Mouse (Mus musculus): ENCODE results near the gene Nfat5. TPM values are rescaled to one million over a fixed set of nuclear protein-coding genes. Genes with fewer than 3 reads are reported as not detected.
A peak's percentile ranks its signal among the peaks of the same experiment; 100 is the strongest.

Nfat5 gene
- polyA plus RNA-seq, 1 experiment, result 42.7 TPM

DNA sequence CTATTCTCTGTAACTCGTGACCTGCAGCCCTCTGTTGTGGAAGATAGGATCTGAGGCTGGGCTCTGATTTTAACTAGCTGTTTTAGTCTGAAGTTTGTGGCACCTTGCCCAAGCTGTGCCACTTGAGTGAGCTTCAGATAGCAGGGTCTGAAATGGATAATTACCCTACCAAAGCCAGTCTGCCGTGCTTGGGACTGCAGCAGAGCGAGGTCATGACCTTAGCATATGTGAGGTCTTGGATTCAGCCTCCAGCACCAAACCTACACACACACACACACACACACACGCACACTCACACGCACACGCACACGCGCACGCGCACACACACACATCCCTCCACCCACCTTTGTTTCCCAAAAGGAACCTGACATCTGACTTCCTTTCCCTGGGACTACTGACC lies 27.5 kb upstream of the Nfat5 start:
- DNase-seq (ENCODE audit: low read depth), result peak; percentile 70
- TF ChIP-seq CTCF (IDR thresholded peaks at IDR 0.05; ENCODE audit: borderline replicate concordance, extremely low read depth, insufficient read depth, insufficient read length) (no peak), POLR2A (IDR thresholded peaks at IDR 0.05; ENCODE audit: borderline replicate concordance, extremely low read depth, insufficient read depth, insufficient read length, poor library complexity, severe bottlenecking) (no peak)

DNA sequence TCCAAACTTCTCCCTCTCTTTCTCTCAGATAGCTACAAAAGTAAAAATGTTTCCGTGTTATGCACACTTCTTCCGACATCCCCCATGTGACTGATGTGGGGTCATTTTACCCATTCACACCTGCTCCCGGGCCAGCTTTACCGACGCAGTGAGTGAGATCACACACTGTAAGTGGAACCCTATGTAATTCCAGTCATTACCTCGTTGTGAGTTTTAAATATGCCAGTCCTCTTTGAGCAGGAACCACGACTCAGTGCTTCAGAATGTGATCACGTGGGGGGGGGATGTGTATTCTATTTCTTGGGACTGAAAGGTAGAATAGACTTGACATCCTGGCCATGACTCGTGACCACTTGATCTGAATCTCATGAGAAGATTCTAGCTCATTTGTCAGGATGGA lies 24.8 kb upstream of the Nfat5 start:
- TF ChIP-seq CTCF (IDR thresholded peaks at IDR 0.05; ENCODE audit: borderline replicate concordance, extremely low read depth, insufficient read depth, insufficient read length), result no peak
- no peak for TF ChIP-seq POLR2A (IDR thresholded peaks at IDR 0.05; ENCODE audit: borderline replicate concordance, extremely low read depth, insufficient read depth, insufficient read length, poor library complexity, severe bottlenecking)
- no peak for DNase-seq (ENCODE audit: low read depth)

DNA sequence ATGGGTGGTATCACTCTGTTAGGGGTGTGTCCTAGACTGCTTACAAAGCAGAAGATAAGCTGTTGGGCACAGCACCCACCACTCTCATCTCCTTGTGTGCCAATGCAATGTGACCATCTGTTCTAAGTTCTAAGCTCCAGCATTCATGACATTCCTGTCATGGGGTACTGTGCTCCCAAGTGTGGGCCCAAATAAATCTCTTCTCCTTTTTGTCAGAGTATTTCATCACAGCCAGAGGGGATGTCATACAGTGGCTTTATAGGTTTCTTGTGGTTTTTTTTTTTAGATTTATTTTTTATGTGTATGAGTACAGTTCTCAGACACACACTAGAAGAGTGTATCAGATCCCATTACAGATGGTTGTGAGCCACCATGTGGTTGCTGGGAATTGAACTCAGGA lies 24.1 kb upstream of the Nfat5 start:
- no peak for DNase-seq (ENCODE audit: low read depth)
- no peak for TF ChIP-seq POLR2A (IDR thresholded peaks at IDR 0.05; ENCODE audit: borderline replicate concordance, extremely low read depth, insufficient read depth, insufficient read length, poor library complexity, severe bottlenecking)
- no peak for TF ChIP-seq CTCF (IDR thresholded peaks at IDR 0.05; ENCODE audit: borderline replicate concordance, extremely low read depth, insufficient read depth, insufficient read length)

DNA sequence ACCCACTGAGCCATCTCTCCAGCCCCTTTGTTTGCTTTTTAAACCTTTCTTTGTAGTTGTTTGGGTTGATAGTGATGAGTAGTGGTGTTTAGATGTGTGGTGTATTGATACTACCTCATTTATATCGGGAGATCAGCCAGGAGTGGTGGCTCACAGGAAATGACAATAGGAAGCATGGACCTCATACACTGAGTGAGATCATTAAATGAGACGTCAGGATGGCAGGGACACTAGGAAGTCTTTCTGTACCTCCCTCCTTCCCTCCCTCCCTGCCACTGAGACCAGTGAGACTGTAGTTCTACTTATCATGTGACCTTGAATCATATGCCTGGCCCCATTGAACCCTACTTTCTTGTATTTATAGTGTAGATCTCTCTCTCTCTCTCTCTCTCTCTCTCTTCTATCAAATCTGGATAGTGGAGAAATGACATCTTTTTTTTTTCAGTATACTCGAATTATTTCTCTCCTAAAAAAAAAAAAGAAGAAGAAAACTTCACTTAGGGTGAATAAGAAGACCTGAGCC lies 23.6 kb upstream of the Nfat5 start:
- DNase-seq (ENCODE audit: low read depth), result no peak
- TF ChIP-seq POLR2A (IDR thresholded peaks at IDR 0.05; ENCODE audit: borderline replicate concordance, extremely low read depth, insufficient read depth, insufficient read length, poor library complexity, severe bottlenecking) (no peak), CTCF (IDR thresholded peaks at IDR 0.05; ENCODE audit: borderline replicate concordance, extremely low read depth, insufficient read depth, insufficient read length) (no peak)

DNA sequence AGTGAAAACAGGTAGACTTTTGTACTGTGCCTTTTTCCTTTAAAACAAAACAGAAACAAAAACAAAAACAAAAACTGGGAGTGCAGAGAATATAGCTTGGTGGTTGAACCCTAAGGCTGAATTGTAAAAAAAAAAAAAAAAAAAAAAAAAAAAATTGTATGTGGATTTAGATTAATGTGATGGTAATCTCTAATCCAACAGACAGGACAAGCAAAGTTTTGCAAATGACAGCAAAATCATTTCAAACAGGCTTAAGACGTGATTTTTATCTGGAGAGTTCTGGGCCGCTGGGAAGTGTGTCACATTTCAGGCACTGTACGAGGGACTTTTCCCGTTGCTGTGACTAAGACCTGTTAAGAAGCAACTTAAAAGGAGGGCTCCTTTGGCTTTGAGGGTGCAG lies 23.0 kb upstream of the Nfat5 start:
- TF ChIP-seq POLR2A (IDR thresholded peaks at IDR 0.05; ENCODE audit: borderline replicate concordance, extremely low read depth, insufficient read depth, insufficient read length, poor library complexity, severe bottlenecking), result no peak
- TF ChIP-seq CTCF (IDR thresholded peaks at IDR 0.05; ENCODE audit: borderline replicate concordance, extremely low read depth, insufficient read depth, insufficient read length), result no peak
- no peak for DNase-seq (ENCODE audit: low read depth)

DNA sequence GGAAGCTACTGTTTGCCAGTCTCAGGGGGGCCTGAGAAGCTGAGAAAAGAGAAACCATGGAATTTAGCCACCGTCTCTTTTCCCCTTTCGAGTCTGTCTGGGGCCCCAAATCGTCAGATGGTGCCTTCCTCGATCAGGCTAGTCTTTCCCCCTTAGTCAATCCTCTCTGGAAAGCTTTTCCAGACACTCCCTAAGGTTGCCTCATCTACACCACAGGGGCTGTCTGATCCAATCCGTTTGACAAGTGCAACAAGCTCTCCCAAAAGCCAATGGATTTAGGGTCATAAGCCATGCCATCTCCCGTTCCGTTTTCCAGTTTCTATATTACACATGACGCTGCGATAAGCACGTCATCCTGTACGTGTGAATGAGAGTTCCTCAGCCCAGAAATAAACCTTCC lies 22.5 kb upstream of the Nfat5 start:
- DNase-seq (ENCODE audit: low read depth), result no peak
- no peak for TF ChIP-seq CTCF (IDR thresholded peaks at IDR 0.05; ENCODE audit: borderline replicate concordance, extremely low read depth, insufficient read depth, insufficient read length)
- TF ChIP-seq POLR2A (IDR thresholded peaks at IDR 0.05; ENCODE audit: borderline replicate concordance, extremely low read depth, insufficient read depth, insufficient read length, poor library complexity, severe bottlenecking), result no peak

DNA sequence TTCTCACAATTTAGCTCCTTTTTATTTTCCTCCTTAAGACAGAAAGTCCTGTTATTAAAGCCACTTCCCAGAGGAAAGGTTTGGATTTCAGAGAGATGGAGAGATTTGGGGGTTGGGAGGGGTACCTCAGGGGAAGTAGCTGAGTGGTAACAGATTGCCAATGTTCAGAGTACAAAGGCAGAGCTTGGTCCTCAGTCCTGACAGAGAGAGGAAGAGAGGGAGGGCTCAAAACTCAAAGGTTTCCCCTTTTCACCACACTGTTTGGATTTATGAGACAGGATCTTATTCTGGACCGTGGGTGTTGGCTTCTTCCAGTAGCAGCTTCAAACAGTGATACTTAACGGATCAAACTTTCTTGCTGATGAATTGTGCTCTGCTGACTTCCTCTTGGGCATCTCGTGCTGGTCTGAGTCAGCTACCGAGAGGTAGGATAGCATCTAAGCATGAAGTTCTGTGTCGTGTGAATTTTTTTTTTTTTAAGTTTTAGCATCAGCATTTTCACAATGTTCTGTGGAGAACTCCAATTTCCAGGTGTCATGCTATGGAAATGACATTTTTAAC lies 15.9 kb upstream of the Nfat5 start:
- TF ChIP-seq POLR2A (IDR thresholded peaks at IDR 0.05; ENCODE audit: borderline replicate concordance, extremely low read depth, insufficient read depth, insufficient read length, poor library complexity, severe bottlenecking) (no peak), CTCF (IDR thresholded peaks at IDR 0.05; ENCODE audit: borderline replicate concordance, extremely low read depth, insufficient read depth, insufficient read length) (no peak)
- no peak for DNase-seq (ENCODE audit: low read depth)

DNA sequence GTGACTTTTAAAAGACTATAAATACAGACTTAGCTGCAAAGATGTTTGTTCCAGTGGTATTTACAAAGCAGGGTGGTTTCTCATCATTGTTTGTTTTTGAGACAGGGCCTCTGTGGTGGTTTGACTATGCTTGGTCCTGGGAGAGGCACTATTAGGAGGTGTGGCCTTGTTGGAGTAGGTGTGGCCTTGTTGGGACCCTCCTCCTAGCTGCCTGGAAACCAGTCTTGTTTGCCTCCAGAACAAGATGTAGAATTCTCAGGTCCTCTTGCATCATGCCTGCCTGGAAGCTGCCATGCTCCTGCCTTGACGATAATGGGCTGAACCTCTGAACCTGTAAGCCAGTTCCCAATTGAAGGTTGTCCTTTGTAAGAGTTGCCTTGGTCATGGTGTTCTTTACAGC lies 14.7 kb upstream of the Nfat5 start:
- TF ChIP-seq POLR2A (IDR thresholded peaks at IDR 0.05; ENCODE audit: borderline replicate concordance, extremely low read depth, insufficient read depth, insufficient read length, poor library complexity, severe bottlenecking) (no peak), CTCF (IDR thresholded peaks at IDR 0.05; ENCODE audit: borderline replicate concordance, extremely low read depth, insufficient read depth, insufficient read length) (no peak)

DNA sequence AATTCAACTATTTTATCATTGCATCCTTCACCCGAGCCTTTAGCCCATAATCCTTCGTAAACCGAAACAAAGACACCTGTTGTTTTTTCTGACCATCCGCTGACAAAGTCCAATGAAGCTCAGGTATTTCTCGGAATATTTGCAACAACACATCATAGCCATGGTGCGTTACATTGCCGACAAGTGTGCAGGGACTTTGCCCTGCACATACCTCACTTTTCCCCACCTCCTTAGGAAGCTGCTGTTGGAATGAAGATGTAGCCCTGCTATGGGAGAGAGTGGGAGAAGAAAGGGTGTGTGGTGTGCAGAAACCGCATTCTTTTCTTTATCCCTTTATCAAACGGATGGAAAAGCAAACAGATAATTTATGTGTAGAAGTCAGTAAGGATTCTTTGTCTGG lies 6.6 kb upstream of the Nfat5 start:
- DNase-seq (ENCODE audit: low read depth), result no peak

More for the DNA sequence above, 14.7 kb upstream of the Nfat5 start:
- DNase-seq (ENCODE audit: low read depth), result no peak

DNA sequence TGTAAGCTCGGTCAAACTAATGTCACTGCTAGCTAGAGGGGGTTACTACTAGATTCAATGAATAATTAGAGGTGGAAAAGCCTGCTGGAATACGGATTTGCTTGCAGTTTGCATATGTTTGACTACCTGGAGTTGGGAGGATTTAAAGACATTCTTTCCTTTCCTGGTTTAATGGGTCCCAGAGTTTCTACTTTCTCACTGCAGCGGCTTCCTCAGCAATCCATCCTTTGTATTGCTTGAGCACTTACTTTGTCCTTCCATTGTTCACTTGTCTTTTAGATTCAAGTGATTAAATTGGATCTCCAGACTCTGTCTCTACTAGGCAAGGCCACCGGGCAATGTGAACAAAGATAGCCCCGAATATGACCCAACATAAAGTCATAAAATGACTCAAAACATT lies 5.7 kb upstream of the Nfat5 start:
- TF ChIP-seq POLR2A (IDR thresholded peaks at IDR 0.05; ENCODE audit: borderline replicate concordance, extremely low read depth, insufficient read depth, insufficient read length, poor library complexity, severe bottlenecking) (no peak), CTCF (IDR thresholded peaks at IDR 0.05; ENCODE audit: borderline replicate concordance, extremely low read depth, insufficient read depth, insufficient read length) (no peak)
- no peak for DNase-seq (ENCODE audit: low read depth)

More for the DNA sequence above, 6.6 kb upstream of the Nfat5 start:
- no peak for TF ChIP-seq POLR2A (IDR thresholded peaks at IDR 0.05; ENCODE audit: borderline replicate concordance, extremely low read depth, insufficient read depth, insufficient read length, poor library complexity, severe bottlenecking)
- no peak for TF ChIP-seq CTCF (IDR thresholded peaks at IDR 0.05; ENCODE audit: borderline replicate concordance, extremely low read depth, insufficient read depth, insufficient read length)

DNA sequence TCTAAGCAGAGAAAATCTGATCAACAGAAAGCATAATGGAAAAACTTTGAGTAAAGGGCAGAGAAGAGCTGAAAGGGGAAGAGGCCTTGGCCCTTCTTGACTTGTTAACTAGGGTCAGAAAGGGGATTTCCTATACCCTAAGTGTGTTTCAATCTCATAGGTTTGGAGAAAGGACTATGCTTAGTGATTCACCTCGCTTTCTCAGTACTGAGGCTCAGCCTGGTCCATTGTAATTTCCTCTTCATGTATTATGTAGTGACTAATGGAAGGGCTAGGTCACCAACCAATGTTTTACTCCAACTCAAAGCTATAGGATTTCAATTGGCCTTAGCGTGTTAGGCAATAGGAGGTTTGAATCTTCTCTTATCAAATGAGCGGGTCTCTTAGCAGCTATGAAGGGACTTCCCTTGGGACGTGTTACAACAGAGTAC lies 2.1 kb upstream of the Nfat5 start:
- DNase-seq (ENCODE audit: low read depth), result no peak
- TF ChIP-seq POLR2A (IDR thresholded peaks at IDR 0.05; ENCODE audit: borderline replicate concordance, extremely low read depth, insufficient read depth, insufficient read length, poor library complexity, severe bottlenecking) (no peak), CTCF (IDR thresholded peaks at IDR 0.05; ENCODE audit: borderline replicate concordance, extremely low read depth, insufficient read depth, insufficient read length) (no peak)
